Mouse (Mus musculus): ENCODE data around the gene Taar8b.
"Not testable (repeated sequence)": the region's sequence is repeated elsewhere in the genome, so short reads cannot be mapped to it uniquely, and the experiment has no call there.

Gene Taar8b

GRCm38 (mm10) chr10:24092194-24092593, at the start of gene Taar8b:
Taar8b (minus strand) TSS chr10:24092294.
- no peak for DNase-seq (ENCODE audit: low spot score in 2 of 2)

DNA sequence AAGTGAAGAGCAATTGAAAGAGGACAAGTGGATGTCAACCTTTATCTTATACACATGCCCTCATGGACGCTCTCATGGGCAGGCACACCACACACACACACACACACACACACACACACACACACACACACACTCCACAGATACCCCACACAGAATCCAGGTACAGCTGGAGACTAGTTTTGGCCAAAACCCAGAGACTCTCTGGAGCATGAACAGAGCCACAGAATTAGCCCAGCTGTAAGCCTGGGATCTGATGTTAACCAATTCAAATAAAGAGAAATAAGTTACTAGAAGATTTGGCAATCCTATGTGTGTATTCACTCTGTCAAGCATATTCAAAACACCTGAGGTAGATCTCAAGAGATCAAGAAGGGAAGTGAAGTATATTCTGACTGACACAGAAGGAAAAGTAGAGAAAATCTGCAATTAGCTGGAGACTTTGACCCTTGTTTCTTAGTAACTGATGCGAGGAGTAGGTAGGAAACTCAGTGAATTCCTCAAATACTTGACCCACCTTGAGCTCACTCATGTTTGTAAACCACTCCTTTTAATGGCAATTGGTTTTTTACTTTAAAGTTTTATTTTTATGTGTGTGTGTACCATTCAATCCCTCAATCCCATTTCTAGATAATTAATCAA, 46.6 kb upstream of the Taar8b start:
- DNase-seq (ENCODE audit: low spot score in 2 of 2), result no peak

GRCm38 (mm10) chr10:24134071-24134645, 42.1 kb upstream of the Taar8b start:
- no peak for DNase-seq (ENCODE audit: low spot score in 2 of 2)

GRCm38 (mm10) chr10:24133132-24133531, 41.0 kb upstream of the Taar8b start:
- no peak for DNase-seq (ENCODE audit: low spot score in 2 of 2)

- no peak for DNase-seq (ENCODE audit: low spot score in 2 of 2)
Observed at GRCm38 (mm10) chr10:24132273-24132672, 40.2 kb upstream of the Taar8b start.

DNA sequence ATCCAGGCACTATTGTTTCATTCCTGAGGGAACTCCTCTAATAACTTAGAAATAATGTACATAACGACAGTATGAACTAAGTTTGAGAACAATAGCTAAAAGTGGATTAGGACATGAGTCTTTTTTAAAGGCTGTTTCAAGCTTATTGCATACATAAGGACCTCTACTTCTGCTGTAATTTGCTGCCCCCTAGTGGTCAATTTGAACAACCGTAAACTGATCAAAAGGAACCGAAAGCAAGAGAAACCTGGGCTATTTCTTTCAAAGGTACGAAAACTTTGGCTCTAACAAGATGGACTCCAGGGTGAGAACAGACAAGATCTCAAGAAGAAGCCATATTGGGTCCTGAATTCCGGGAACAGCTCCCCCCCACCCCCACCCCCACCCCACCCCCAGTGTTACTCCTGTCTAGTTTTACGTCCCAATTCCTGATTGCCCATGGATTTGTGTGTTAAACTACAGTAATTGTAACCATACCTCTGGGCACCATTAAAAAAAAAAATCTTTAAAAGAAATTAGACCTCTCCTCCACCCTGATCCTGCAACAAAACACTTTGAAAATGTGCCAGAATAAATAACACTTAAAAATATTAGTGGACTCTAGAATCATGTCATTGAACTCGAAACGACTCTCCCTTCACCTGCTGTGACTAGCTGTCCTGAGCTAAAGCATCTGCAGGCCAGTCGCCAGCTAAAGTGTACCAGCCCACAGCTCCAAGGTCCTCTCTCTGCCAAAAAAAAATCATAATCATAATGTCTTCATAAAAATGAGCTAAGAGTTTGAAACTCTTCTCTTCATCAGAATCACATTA, 39.6 kb upstream of the Taar8b start:
- peak in 1 of 2 experiments; percentile 34 for DNase-seq (ENCODE audit: low spot score in 2 of 2)

DNA sequence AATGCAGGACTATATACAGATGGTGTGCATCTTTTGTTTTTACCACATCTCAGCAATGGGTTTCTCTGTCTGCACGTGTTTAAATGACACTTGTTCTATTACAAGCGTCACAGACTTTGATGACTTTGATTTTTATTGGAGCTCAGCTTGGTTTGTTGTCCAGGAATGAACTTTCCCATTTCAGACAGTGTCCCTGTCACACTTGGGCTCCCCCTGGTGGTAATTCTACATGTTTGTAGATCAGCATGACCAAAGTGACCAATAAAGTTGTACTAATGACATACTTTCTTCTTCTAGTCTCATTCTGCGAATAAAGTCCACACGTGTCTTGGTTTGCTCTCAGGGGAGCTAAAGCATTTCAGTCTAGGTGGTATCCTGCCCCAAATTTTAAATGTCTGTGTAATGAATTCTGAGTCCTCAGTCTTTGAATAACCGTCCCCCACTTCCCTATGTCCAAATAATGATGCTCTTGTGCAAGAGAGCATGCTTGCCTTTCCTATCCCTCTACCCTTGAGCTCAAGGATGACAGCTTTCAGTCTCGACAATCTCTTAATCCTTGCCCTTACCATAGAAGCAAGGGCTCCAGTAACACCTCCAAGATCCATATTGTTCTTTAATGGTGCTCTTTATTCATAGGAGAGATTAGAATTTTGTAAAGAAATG, 19.2 kb upstream of the Taar8b start:
- DNase-seq (ENCODE audit: low spot score in 2 of 2), result no peak

DNA sequence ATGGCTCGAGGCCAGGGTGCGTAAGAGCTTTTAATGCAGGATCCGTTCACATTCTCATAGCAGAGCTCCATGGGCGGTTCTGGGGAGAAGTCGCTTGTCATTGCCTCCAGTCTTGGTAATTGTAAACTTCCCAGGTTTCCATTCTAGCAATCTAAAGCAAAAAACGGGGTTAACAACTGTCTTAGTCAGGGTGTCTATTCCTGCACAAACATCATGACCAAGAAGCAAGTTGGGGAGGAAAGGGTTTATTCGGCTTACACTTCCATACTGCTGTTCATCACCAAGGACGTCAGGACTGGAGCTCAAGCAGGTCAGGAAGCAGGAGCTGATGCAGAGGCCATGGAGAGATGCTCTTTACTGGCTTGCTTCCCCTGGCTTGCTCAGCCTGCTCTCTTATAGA, 17.3 kb upstream of the Taar8b start, which contains the start of gene Taar9:
Taar9 (minus strand) TSS at position 101 of the 400 bp plus-strand sequence.
- DNase-seq (ENCODE audit: low spot score in 2 of 2), result not testable (repeated sequence)

GRCm38 (mm10) chr10:24108236-24108635, 16.1 kb upstream of the Taar8b start:
- no peak for DNase-seq (ENCODE audit: low spot score in 2 of 2)

DNA sequence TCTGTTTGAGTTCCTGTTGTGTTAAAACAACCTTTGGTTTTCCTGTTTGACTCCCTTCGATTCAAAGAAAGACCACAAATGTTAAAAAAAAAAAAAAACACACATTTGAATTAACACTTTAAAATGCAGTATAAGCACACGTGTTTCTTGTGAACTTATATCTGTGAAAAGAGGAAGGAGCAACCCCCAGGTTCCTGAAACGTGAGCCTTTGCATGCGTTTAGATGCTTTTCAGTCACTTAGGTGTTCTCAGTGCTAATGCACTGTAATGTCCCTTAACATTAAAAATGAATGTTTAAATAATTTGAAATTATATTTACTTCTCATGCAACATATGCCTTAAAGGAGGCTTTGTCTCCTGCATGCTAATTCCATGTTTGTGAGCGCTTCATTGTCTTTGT, 15.7 kb upstream of the Taar8b start:
- no peak for DNase-seq (ENCODE audit: low spot score in 2 of 2)

GRCm38 (mm10) chr10:24103299-24103698, 11.2 kb upstream of the Taar8b start:
- not testable (repeated sequence) for DNase-seq (ENCODE audit: low spot score in 2 of 2)

- DNase-seq (ENCODE audit: low spot score in 2 of 2), result not testable (repeated sequence)
Observed at GRCm38 (mm10) chr10:24101812-24102211, 9.7 kb upstream of the Taar8b start, which contains the start of gene Taar8c. Taar8c (minus strand) TSS chr10:24101912.

DNA sequence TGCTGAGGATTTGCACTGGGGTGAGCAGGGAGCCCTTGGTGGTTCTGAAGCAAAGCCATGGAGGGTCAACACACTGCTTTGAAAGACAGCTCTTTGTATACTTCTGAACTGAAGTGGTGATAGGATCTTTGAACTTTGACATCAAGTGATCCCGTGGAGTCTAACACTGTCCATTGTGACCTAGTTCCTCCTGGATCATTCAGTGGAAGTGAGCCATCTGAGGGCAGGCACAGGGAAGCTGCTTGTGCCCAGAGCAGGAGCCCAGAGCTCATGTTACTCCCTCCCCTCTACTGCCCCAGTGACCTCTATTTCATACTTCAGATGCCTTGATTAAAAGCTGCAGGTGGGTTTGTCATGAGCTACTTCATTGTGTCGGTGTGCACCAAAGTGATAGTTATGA, 4.9 kb upstream of the Taar8b start:
- not testable (repeated sequence) for DNase-seq (ENCODE audit: low spot score in 2 of 2)

- DNase-seq (ENCODE audit: low spot score in 2 of 2), result no peak
Observed at GRCm38 (mm10) chr10:24087168-24087567, 4.9 kb downstream of the Taar8b start.

DNA sequence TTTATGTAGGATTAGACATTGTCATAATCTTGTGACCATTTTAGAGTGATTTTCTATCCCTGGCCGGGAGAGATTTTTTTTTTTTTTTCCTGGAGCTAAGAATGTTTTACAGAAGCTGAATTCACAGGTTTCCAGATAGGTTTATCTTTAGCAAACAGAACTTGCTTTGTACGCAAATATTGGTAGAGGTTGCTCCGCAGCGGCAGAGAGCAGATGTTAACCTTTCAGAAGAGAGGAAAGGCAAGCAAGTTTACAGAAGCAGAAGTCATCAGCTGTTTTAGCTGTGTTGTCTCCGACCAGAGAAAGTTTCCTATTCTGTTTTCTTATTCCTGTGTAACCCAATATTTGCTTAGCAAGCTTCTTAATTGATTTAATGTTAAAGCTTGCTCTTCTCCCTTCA, 5.5 kb downstream of the Taar8b start:
- no peak for DNase-seq (ENCODE audit: low spot score in 2 of 2)

GRCm38 (mm10) chr10:24085936-24086335, 6.2 kb downstream of the Taar8b start:
- no peak for DNase-seq (ENCODE audit: low spot score in 2 of 2)

DNA sequence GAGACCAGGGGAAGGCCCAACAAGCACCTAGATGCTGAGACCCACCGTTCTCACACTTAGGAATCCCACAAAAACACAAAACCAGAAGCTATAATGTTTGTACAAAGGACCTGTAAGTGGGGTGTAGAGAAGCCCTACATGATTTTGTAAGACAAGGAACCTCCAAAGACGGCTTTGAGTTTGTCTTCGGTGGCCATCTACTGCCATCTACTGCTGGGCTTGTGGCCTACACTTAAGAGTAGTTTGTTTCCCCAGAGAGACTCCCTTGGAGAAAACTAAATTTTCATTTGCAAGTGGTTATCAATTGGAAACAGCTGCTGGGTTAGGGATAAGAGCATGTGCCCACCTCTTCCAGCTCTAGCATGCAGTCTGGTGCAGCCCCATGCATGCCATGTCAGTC, 11.9 kb downstream of the Taar8b start:
- peak; percentile 24 to 31 for DNase-seq (ENCODE audit: low spot score in 2 of 2)

DNA sequence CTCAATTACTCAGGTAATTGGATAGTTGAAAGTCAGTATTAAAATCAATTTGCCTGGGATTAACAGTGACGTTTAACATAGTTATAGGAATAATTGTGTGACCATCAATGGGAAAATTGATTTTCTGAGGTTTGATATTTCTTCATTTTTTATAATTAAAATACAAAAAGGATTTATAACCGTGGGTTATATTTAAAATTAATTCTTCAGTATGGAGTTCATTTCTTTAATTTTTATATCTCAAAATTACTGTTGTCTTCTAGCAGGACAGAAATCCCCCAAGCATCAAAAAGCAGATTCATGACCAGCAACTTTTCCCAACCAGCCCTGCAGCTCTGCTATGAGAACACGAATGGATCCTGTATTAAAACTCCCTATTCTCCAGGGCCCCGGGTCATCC, 15.9 kb downstream of the Taar8b start, which contains the start of gene Taar8a:
Taar8a (plus strand) TSS at position 301 of the 400 bp plus-strand sequence.
- not testable (repeated sequence) for DNase-seq (ENCODE audit: low spot score in 2 of 2)

- DNase-seq (ENCODE audit: low spot score in 2 of 2), result not testable (repeated sequence)
Observed at GRCm38 (mm10) chr10:24074751-24075150, 17.3 kb downstream of the Taar8b start.

- no peak for DNase-seq (ENCODE audit: low spot score in 2 of 2)
Observed at GRCm38 (mm10) chr10:24058986-24059385, 33.1 kb downstream of the Taar8b start.

DNA sequence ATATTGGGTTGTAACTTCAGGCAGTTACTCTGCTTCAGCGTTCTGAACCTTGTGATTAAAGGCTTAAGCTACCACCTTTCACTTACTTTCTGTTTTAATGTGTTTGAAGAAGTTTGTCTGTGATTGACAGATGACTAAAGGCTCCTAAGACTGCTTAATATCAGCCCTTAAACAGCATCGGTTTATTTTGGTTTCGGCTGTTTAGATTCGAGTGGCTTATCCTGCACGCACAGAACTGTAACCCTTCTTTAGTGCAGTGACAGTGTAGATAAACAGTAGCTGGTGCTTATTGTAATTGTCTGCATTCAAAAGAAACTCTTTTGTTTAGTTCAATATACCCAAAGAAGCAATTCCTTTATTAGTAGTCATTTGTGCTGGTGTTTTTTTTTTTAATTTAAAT, 40.1 kb downstream of the Taar8b start:
- DNase-seq (ENCODE audit: low spot score in 2 of 2), result no peak

GRCm38 (mm10) chr10:24049210-24049609, 42.9 kb downstream of the Taar8b start, which contains the start of gene Taar7f:
Taar7f (plus strand) TSS chr10:24049510.
- no peak for DNase-seq (ENCODE audit: low spot score in 2 of 2)
